Mouse (Mus musculus): ENCODE results near the gene Gm10228. TPM values are rescaled to one million over a fixed set of nuclear protein-coding genes. Genes with fewer than 3 reads are reported as not detected.

Gene Gm10228
- total and polyA plus RNA-seq, 3 experiments = not detected

DNA sequence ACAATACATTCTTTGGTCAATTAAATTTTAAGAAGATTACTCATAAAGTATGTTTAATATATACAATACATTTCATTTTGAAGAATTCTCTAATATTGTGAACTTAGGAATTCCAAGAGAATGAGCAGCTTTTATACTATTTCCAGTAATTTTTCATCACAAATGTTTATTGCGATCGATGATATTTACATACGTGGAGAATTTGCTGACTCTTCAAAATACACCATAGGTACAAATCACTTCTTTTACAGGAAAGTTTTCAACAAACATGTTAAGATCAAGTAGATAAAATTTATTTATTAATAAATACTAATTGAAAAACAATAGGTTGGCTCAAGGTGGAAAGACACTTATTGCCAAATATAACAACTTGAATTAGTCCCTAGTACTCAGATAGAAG is 27.3 kb downstream of the Gm10228 start:
- Histone ChIP-seq H3K4me3 (ENCODE audit: control insufficient read depth in 1 of 2, insufficient read depth in 1 of 2, low read depth in 2 of 2, low read length in 2 of 2) (no peak overlapping the region), H3K4me1 (ENCODE audit: control insufficient read depth in 1 of 2, insufficient read depth in 2 of 2, low read length in 2 of 2) (no peaks in the 10 kb centered on the region), H3K9me3 (replicated peaks; ENCODE audit: insufficient read depth, low read length) (no peaks in the 10 kb centered on the region), H3K79me2 (ENCODE audit: control insufficient read depth, insufficient read depth, low read length, poor library complexity) (no peaks in the 10 kb centered on the region), H3K36me3 (ENCODE audit: control insufficient read depth in 1 of 2, insufficient read depth in 2 of 2, low read length in 2 of 2) (no peaks in the 10 kb centered on the region), H3K27me3 (ENCODE audit: control insufficient read depth in 1 of 2, insufficient read depth in 2 of 2, low read length in 2 of 2) (no peaks in the 10 kb centered on the region), H3K27ac (ENCODE audit: control insufficient read depth, low read depth, low read length) (no peak overlapping the region), H3K9ac (ENCODE audit: control insufficient read depth, low read depth, low read length, poor library complexity, severe bottlenecking) (no peak overlapping the region)
- TF ChIP-seq ETS1 (IDR thresholded peaks at IDR 0.05; ENCODE audit: low read depth, low read length) (no peak), TBP (IDR thresholded peaks at IDR 0.05; ENCODE audit: low read depth, low read length) (no peak), RCOR1 (IDR thresholded peaks at IDR 0.05; ENCODE audit: low read depth, low read length) (no peak), CHD1 (IDR thresholded peaks at IDR 0.05; ENCODE audit: low read depth, low read length) (no peak), MYB (IDR thresholded peaks at IDR 0.05; ENCODE audit: low read depth, low read length) (no peak), ELF1 (IDR thresholded peaks at IDR 0.05; ENCODE audit: low read depth, low read length) (no peak), SIN3A (IDR thresholded peaks at IDR 0.05; ENCODE audit: low read length) (no peak), CTCF (IDR thresholded peaks at IDR 0.05 in 2 of 3, conservative IDR thresholded peaks at IDR 0.05 in 1 of 3; ENCODE audit: control insufficient read depth in 1 of 3, insufficient read depth in 1 of 3, low read depth in 2 of 3, low read length in 3 of 3, poor library complexity in 1 of 3, severe bottlenecking in 1 of 3) (no peak), ZC3H11A (IDR thresholded peaks at IDR 0.05; ENCODE audit: low read depth, low read length) (no peak), MXI1 (IDR thresholded peaks at IDR 0.05; ENCODE audit: low read depth, low read length) (no peak), ZNF384 (IDR thresholded peaks at IDR 0.05; ENCODE audit: low read depth, low read length) (no peak), USF1 (IDR thresholded peaks at IDR 0.05; ENCODE audit: low read depth, low read length) (no peak), ZMIZ1 (IDR thresholded peaks at IDR 0.05; ENCODE audit: low read depth, low read length) (no peak), GABPA (IDR thresholded peaks at IDR 0.05; ENCODE audit: low read depth, low read length) (no peak), HCFC1 (IDR thresholded peaks at IDR 0.05; ENCODE audit: low read depth, low read length) (no peak)
- DNase-seq (ENCODE audit: low read depth, low spot score) = no peak

DNA sequence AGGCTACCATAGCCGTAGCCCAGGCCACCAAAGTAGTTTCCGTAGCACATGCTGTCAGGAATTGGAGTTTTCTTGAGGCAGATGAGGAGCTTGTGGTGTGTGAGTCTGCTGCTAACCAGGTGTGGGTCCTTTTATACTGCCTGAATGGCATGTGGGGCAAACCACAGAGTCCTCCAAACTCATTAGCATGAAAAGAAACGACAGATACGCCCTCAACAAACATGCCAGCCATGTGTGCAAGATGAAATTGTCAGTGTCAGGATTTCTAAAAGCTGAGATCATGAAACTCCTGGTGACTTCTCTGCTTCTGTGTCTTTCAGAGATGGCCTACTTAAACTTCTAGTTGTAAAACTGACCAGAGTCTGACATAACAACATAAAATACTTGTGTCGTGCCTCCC is 30.6 kb downstream of the Gm10228 start, which contains the start of gene Krtap22-2:
TSS of gene Krtap22-2 (minus strand) at position 101 of the 400 bp plus-strand sequence.
- Histone ChIP-seq H3K9ac (ENCODE audit: control insufficient read depth, low read depth, low read length, poor library complexity, severe bottlenecking) (no peak within 1 kb of the TSS), H3K27ac (ENCODE audit: control insufficient read depth, low read depth, low read length) (peak within 1 kb of the TSS; percentile 49; the same call in 1 of the 2 replicates), H3K4me3 (ENCODE audit: control insufficient read depth in 1 of 2, insufficient read depth in 1 of 2, low read depth in 2 of 2, low read length in 2 of 2) (no peak within 1 kb of the TSS), H3K36me3 (ENCODE audit: control insufficient read depth in 1 of 2, insufficient read depth in 2 of 2, low read length in 2 of 2) (no peaks in the 10 kb centered on the region), H3K4me1 (ENCODE audit: control insufficient read depth in 1 of 2, insufficient read depth in 2 of 2, low read length in 2 of 2) (no peaks in the 10 kb centered on the region), H3K79me2 (ENCODE audit: control insufficient read depth, insufficient read depth, low read length, poor library complexity) (no peaks in the 10 kb centered on the region), H3K9me3 (replicated peaks; ENCODE audit: insufficient read depth, low read length) (no peaks in the 10 kb centered on the region), H3K27me3 (ENCODE audit: control insufficient read depth in 1 of 2, insufficient read depth in 2 of 2, low read length in 2 of 2) (no peaks in the 10 kb centered on the region)
- no peak for DNase-seq (ENCODE audit: low read depth, low spot score)
- TF ChIP-seq GABPA (IDR thresholded peaks at IDR 0.05; ENCODE audit: low read depth, low read length) (no peak), USF1 (IDR thresholded peaks at IDR 0.05; ENCODE audit: low read depth, low read length) (no peak), EP300 (IDR thresholded peaks at IDR 0.05; ENCODE audit: low read depth in 1 of 2, low read length in 2 of 2) (no peak), POLR2AphosphoS2 (IDR thresholded peaks at IDR 0.05; ENCODE audit: low read length) (no peak), NRF1 (IDR thresholded peaks at IDR 0.05; ENCODE audit: insufficient read depth, low read depth, low read length, poor library complexity, severe bottlenecking) (no peak), JUND (IDR thresholded peaks at IDR 0.05; ENCODE audit: low read depth, low read length) (no peak), MYC (IDR thresholded peaks at IDR 0.05; ENCODE audit: low read depth, low read length) (no peak), NELFE (IDR thresholded peaks at IDR 0.05; ENCODE audit: low read depth, low read length) (no peak), POLR2AphosphoS5 (IDR thresholded peaks at IDR 0.05; ENCODE audit: borderline replicate concordance, low read depth, low read length) (no peak), UBTF (IDR thresholded peaks at IDR 0.05; ENCODE audit: borderline replicate concordance, insufficient read depth, low read depth, low read length) (no peak), SIN3A (IDR thresholded peaks at IDR 0.05; ENCODE audit: low read length) (no peak), TCF12 (IDR thresholded peaks at IDR 0.05; ENCODE audit: low read depth, low read length) (no peak), MXI1 (IDR thresholded peaks at IDR 0.05; ENCODE audit: low read depth, low read length) (no peak), MYB (IDR thresholded peaks at IDR 0.05; ENCODE audit: low read depth, low read length) (no peak), ZKSCAN1 (IDR thresholded peaks at IDR 0.05; ENCODE audit: low read depth, low read length) (no peak), TBP (IDR thresholded peaks at IDR 0.05; ENCODE audit: low read depth, low read length) (no peak), E2F4 (IDR thresholded peaks at IDR 0.05; ENCODE audit: borderline replicate concordance, low read depth, low read length) (no peak), BHLHE40 (IDR thresholded peaks at IDR 0.05; ENCODE audit: borderline replicate concordance, low read depth, low read length) (no peak), MEF2A (IDR thresholded peaks at IDR 0.05; ENCODE audit: extremely low read depth, insufficient replicate concordance, low read depth, low read length, poor library complexity, severe bottlenecking) (no peak)

All from MEL (cell line).